Mouse (Mus musculus) liver, postnatal 0 days (tissue): ENCODE results near the gene Dennd1c.

Experiments used
- CTCF ChIP-seq: sonication (generic); IDR thresholded peaks from 2 replicates; pipeline ENCODE4 v1.5.1; 2016; ENCODE audit warnings: antibody characterized with exemption, low read depth
- EP300 ChIP-seq: IDR thresholded peaks from 2 replicates; pipeline ENCODE4 v1.6.1; 2016; ENCODE audit warnings: antibody characterized with exemption, low read depth, mild to moderate bottlenecking

- TF ChIP-seq CTCF (no peak), EP300 (no peak)
These were observed 28.8 kb upstream of the Dennd1c start for GRCm38 (mm10) chr17:57107064-57107463.
